Mouse (Mus musculus) testis, adult 2 months (tissue): ENCODE measurements around the gene Fam213b. TPM values are rescaled to one million over a fixed set of nuclear protein-coding genes. Genes with fewer than 3 reads are reported as not detected.

ENCODE experiments used
- H3K27ac ChIP-seq: fragments of 200-500 bp; 2 replicates; pipeline ENCODE4 v1.5.1; 2012; ENCODE audit warnings: low read depth, low read length; ENCODE audit not compliant: control insufficient read depth, insufficient read depth
- H3K27me3 ChIP-seq: fragments of 200-500 bp; 2 replicates; pipeline ENCODE4 v1.6.1; 2012; ENCODE audit warnings: mild to moderate bottlenecking, low read length, moderate library complexity; ENCODE audit not compliant: control insufficient read depth, insufficient read depth
- H3K36me3 ChIP-seq: fragments of 200-500 bp; 2 replicates; pipeline ENCODE4 v1.6.1; 2012; ENCODE audit warnings: mild to moderate bottlenecking, low read length; ENCODE audit not compliant: control insufficient read depth, insufficient read depth
- H3K4me1 ChIP-seq: fragments of 200-500 bp; 2 replicates; pipeline ENCODE4 v1.6.1; 2012; ENCODE audit warnings: low read length; ENCODE audit not compliant: control insufficient read depth, insufficient read depth
- H3K4me3 ChIP-seq: fragments of 200-500 bp; 2 replicates; pipeline ENCODE4 v1.5.1; 2012; ENCODE audit warnings: low read depth, mild to moderate bottlenecking, low read length, moderate library complexity, mixed read lengths; ENCODE audit not compliant: control insufficient read depth
- CTCF ChIP-seq: fragments of 200-500 bp; IDR thresholded peaks from 2 replicates; pipeline ENCODE4 v1.5.1; 2012; ENCODE audit warnings: low read depth, mild to moderate bottlenecking, inconsistent platforms, low read length, moderate library complexity; ENCODE audit not compliant: control insufficient read depth, insufficient read depth, insufficient replicate concordance
- POLR2A ChIP-seq: fragments of 200-500 bp; IDR thresholded peaks from 2 replicates; pipeline ENCODE4 v1.6.1; 2012; ENCODE audit warnings: low read depth, mild to moderate bottlenecking, inconsistent platforms, low read length, moderate library complexity; ENCODE audit not compliant: control insufficient read depth
- polyA plus RNA-seq: library from polyadenylated mRNA; depleted of rRNA; stranded (reverse); fragments of >200 nt; gene quantifications from 2 replicates; pipeline ENCODE4 v1.2.3, GENCODE M21; 2012

Gene Fam213b
- polyA plus RNA-seq, 1 experiment, result 1.7 TPM

GRCm38 (mm10) chr4:154922291-154922690, 23.4 kb upstream of the Fam213b start:
- no peaks in the 10 kb centered on the region for H3K36me3 ChIP-seq
- TF ChIP-seq POLR2A (no peak), CTCF (no peak)
- no peak overlapping the region for H3K27ac ChIP-seq
- no peak overlapping the region for H3K4me3 ChIP-seq
- H3K27me3 ChIP-seq, result no peaks in the 10 kb centered on the region
- no peaks in the 10 kb centered on the region for H3K4me1 ChIP-seq

- H3K27ac ChIP-seq, result no peak overlapping the region
- H3K36me3 ChIP-seq, result no peaks in the 10 kb centered on the region
- no peaks in the 10 kb centered on the region for H3K27me3 ChIP-seq
- no peaks in the 10 kb centered on the region for H3K4me1 ChIP-seq
- H3K4me3 ChIP-seq, result no peak overlapping the region
- TF ChIP-seq POLR2A (no peak), CTCF (no peak)
These were observed 17.7 kb upstream of the Fam213b start for GRCm38 (mm10) chr4:154916662-154917061.

- no peaks in the 10 kb centered on the region for H3K36me3 ChIP-seq
- TF ChIP-seq POLR2A (no peak), CTCF (no peak)
- H3K27ac ChIP-seq, result no peak overlapping the region
- no peak overlapping the region for H3K4me3 ChIP-seq
- H3K27me3 ChIP-seq, result no peaks in the 10 kb centered on the region
- H3K4me1 ChIP-seq, result no peaks in the 10 kb centered on the region
These were observed 16.4 kb upstream of the Fam213b start for GRCm38 (mm10) chr4:154915286-154915685.

- H3K36me3 ChIP-seq, result no peaks in the 10 kb centered on the region
- H3K4me3 ChIP-seq, result no peak overlapping the region
- H3K4me1 ChIP-seq, result no peaks in the 10 kb centered on the region
- no peak for TF ChIP-seq POLR2A
- no peak for TF ChIP-seq CTCF
- H3K27me3 ChIP-seq, result no peaks in the 10 kb centered on the region
- no peak overlapping the region for H3K27ac ChIP-seq
These were observed 15.8 kb upstream of the Fam213b start for GRCm38 (mm10) chr4:154914707-154915106.

- H3K27ac ChIP-seq, result no peak overlapping the region
- H3K4me3 ChIP-seq, result no peak overlapping the region
These were observed 15.3 kb upstream of the Fam213b start for GRCm38 (mm10) chr4:154914252-154914651.

GRCm38 (mm10) chr4:154913845-154914244, 14.9 kb upstream of the Fam213b start:
- no peaks in the 10 kb centered on the region; the same call in 1 of the 2 replicates for H3K4me1 ChIP-seq
- peak overlapping the region; percentile 17; the same call in 1 of the 2 replicates for H3K4me3 ChIP-seq
- TF ChIP-seq CTCF, result no peak
- no peak for TF ChIP-seq POLR2A
- H3K27ac ChIP-seq, result no peak overlapping the region
- no peaks in the 10 kb centered on the region for H3K27me3 ChIP-seq
- H3K36me3 ChIP-seq, result no peaks in the 10 kb centered on the region

More at GRCm38 (mm10) chr4:154914252-154914651, 15.3 kb upstream of the Fam213b start:
- Histone ChIP-seq H3K4me1 (no peaks in the 10 kb centered on the region; the same call in 1 of the 2 replicates), H3K27me3 (no peaks in the 10 kb centered on the region), H3K36me3 (no peaks in the 10 kb centered on the region)
- no peak for TF ChIP-seq CTCF
- no peak for TF ChIP-seq POLR2A

GRCm38 (mm10) chr4:154911644-154912043, 12.7 kb upstream of the Fam213b start:
- TF ChIP-seq CTCF (no peak), POLR2A (no peak)
- Histone ChIP-seq H3K4me3 (no peak overlapping the region), H3K4me1 (peaks cover 4% of the 10 kb centered on the region), H3K27ac (no peak overlapping the region), H3K36me3 (no peaks in the 10 kb centered on the region), H3K27me3 (no peaks in the 10 kb centered on the region)
